Mouse (Mus musculus) ES-Bruce4 (cell line): ENCODE results near the gene Zfp14. TPM values are rescaled to one million over a fixed set of nuclear protein-coding genes. Genes with fewer than 3 reads are reported as not detected.

Experiments
- H3K27ac ChIP-seq: 2 replicates; pipeline ENCODE4 v1.5.1; 2012; ENCODE audit warnings: low read length, inconsistent platforms; ENCODE audit not compliant: insufficient read depth
- H3K27me3 ChIP-seq: 2 replicates; pipeline ENCODE4 v1.6.1; 2012; ENCODE audit warnings: mild to moderate bottlenecking, low read length, inconsistent platforms; ENCODE audit not compliant: control insufficient read depth, poor library complexity, insufficient read depth, severe bottlenecking
- H3K36me3 ChIP-seq: 2 replicates; pipeline ENCODE4 v1.6.1; 2012; ENCODE audit warnings: inconsistent platforms, mild to moderate bottlenecking, low read length, moderate library complexity; ENCODE audit not compliant: control insufficient read depth, poor library complexity, insufficient read depth, severe bottlenecking
- H3K4me1 ChIP-seq: one replicate; pipeline ENCODE4 v1.8.1; 2011; ENCODE audit warnings: low read length; ENCODE audit not compliant: control insufficient read depth, insufficient read depth
- H3K4me3 ChIP-seq: 2 replicates; pipeline ENCODE4 v1.5.1; 2011; ENCODE audit warnings: low read depth, mild to moderate bottlenecking, low read length
- H3K9ac ChIP-seq: 2 replicates; pipeline ENCODE4 v1.6.1; 2012; ENCODE audit warnings: low read depth, mild to moderate bottlenecking, inconsistent platforms; ENCODE audit not compliant: poor library complexity, severe bottlenecking
- H3K9me3 ChIP-seq: replicated peaks from 2 replicates; pipeline ENCODE4 v1.6.1; 2012; ENCODE audit warnings: mild to moderate bottlenecking, low read length, inconsistent platforms; ENCODE audit not compliant: control insufficient read depth, poor library complexity, insufficient read depth, severe bottlenecking
- CTCF ChIP-seq: IDR thresholded peaks from one replicate; pipeline ENCODE4 v1.8.1; 2011; ENCODE audit warnings: low read depth, low read length
- EP300 ChIP-seq: IDR thresholded peaks from 2 replicates; pipeline ENCODE4 v1.6.1; 2011; ENCODE audit warnings: low read depth, low read length; ENCODE audit not compliant: insufficient read depth
- POLR2A ChIP-seq: IDR thresholded peaks from one replicate; pipeline ENCODE4 v1.8.1; 2011; ENCODE audit warnings: low read length; ENCODE audit not compliant: insufficient read depth
- polyA plus RNA-seq: library from polyadenylated mRNA; stranded (reverse); fragments of >200 nt; gene quantifications from 2 replicates; pipeline ENCODE4 v1.2.4, GENCODE M21; 2011; ENCODE audit warnings: low read depth; ENCODE audit not compliant: missing spikeins, insufficient read depth, insufficient read length

Gene Zfp14
- polyA plus RNA-seq, 1 experiment: 2.8 TPM

DNA sequence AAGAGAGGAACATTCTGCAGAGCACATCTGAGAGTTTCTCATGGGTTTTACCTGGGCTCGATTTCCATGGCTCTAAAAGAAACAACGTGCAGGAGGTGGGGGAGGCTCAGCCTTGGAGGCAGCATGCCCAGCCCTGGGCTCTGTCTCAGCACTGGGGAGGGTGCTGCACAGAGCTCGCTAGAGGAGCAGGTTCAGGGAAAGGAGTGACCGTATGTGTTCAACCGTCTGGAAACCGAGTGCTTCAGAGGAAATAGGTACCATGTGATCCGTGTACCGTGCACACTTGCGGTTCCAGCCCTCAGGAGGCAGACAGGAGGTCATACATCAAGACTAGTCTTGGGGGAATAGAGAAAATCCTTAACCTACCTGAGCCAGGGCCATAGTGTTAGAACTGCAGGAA is 6.8 kb downstream of the Zfp14 start:
- no peaks in the 10 kb centered on the region for H3K4me1 ChIP-seq
- no peaks in the 10 kb centered on the region for H3K27me3 ChIP-seq
- H3K27ac ChIP-seq: no peak overlapping the region
- no peak for TF ChIP-seq POLR2A
- TF ChIP-seq CTCF: no peak
- TF ChIP-seq EP300: no peak
- no peaks in the 10 kb centered on the region for H3K9me3 ChIP-seq
- H3K9ac ChIP-seq: no peak overlapping the region
- no peak overlapping the region for H3K4me3 ChIP-seq
- H3K36me3 ChIP-seq: no peaks in the 10 kb centered on the region

GRCm38 (mm10) chr7:30034331-30034730 is 16.8 kb downstream of the Zfp14 start:
- H3K36me3 ChIP-seq: no peaks in the 10 kb centered on the region
- H3K27me3 ChIP-seq: no peaks in the 10 kb centered on the region
- H3K4me3 ChIP-seq: peak overlapping the region; percentile 36
- H3K9ac ChIP-seq: 0 out of 2 replicates have a peak overlapping the region, but pooled peaks have one; percentile 15
- no peak overlapping the region for H3K27ac ChIP-seq
- peaks cover 11% of the 10 kb centered on the region for H3K4me1 ChIP-seq
- TF ChIP-seq POLR2A: no peak
- TF ChIP-seq CTCF: no peak
- no peak for TF ChIP-seq EP300
- H3K9me3 ChIP-seq: no peaks in the 10 kb centered on the region

- TF ChIP-seq CTCF (no peak), EP300 (peak; percentile 73)
- no peaks in the 10 kb centered on the region for H3K27me3 ChIP-seq
- H3K9me3 ChIP-seq: no peaks in the 10 kb centered on the region
- H3K36me3 ChIP-seq: no peaks in the 10 kb centered on the region
- H3K4me1 ChIP-seq: peaks cover 12% of the 10 kb centered on the region
- no peak overlapping the region for H3K27ac ChIP-seq
- H3K9ac ChIP-seq: no peak overlapping the region
- H3K4me3 ChIP-seq: no peak overlapping the region
Measured at GRCm38 (mm10) chr7:30031379-30031778, 19.8 kb downstream of the Zfp14 start.

DNA sequence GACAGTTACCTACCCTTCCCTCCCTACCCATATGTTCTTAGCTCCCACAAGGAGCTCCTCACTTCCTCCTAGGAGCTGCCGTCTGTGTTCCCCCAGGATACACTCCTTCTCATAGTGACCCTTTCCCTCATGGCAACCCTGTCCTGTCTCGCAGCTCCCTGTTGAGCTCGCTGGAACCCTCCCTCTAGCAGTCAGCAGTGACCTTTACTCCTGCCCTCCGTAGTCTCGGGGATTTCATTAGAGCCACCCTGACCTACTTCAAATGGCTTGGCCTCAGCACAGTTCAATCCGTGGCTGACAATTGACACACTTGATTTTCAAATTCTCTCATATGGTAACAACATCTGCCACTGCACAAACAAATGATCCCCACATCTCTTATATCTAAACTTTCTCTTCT is 20.5 kb downstream of the Zfp14 start:
- Histone ChIP-seq H3K9ac (0 out of 2 replicates have a peak overlapping the region, but pooled peaks have one; percentile 4), H3K4me1 (peaks cover 12% of the 10 kb centered on the region), H3K27me3 (no peaks in the 10 kb centered on the region), H3K4me3 (no peak overlapping the region), H3K9me3 (no peaks in the 10 kb centered on the region), H3K27ac (peak overlapping the region; percentile 58), H3K36me3 (no peaks in the 10 kb centered on the region)
- TF ChIP-seq EP300 (0 out of 2 replicates have a peak, but pooled peaks have one; percentile 54), POLR2A (no peak)

GRCm38 (mm10) chr7:30028572-30028971 is 22.6 kb downstream of the Zfp14 start:
- Histone ChIP-seq H3K27ac (no peak overlapping the region), H3K27me3 (no peaks in the 10 kb centered on the region), H3K36me3 (peaks cover 7% of the 10 kb centered on the region), H3K9ac (no peak overlapping the region), H3K9me3 (no peaks in the 10 kb centered on the region), H3K4me1 (peaks cover 8% of the 10 kb centered on the region), H3K4me3 (no peak overlapping the region)
- TF ChIP-seq CTCF (no peak), POLR2A (no peak), EP300 (no peak)

- no peak overlapping the region for H3K9ac ChIP-seq
- no peaks in the 10 kb centered on the region for H3K27me3 ChIP-seq
- H3K9me3 ChIP-seq: no peaks in the 10 kb centered on the region
- H3K4me1 ChIP-seq: peaks cover 8% of the 10 kb centered on the region
- peaks cover 19% of the 10 kb centered on the region for H3K36me3 ChIP-seq
- H3K27ac ChIP-seq: peak overlapping the region; percentile 34
- TF ChIP-seq EP300: no peak
- TF ChIP-seq POLR2A: no peak
- TF ChIP-seq CTCF: no peak
- H3K4me3 ChIP-seq: no peak overlapping the region
Measured at GRCm38 (mm10) chr7:30027331-30027730, 23.8 kb downstream of the Zfp14 start.
